Mouse (Mus musculus) brain, embryonic 18.5 days (tissue): ENCODE results near the gene Vmn1r163.
"Not testable (repeated sequence)": the region's sequence is repeated elsewhere in the genome, so short reads cannot be mapped to it uniquely, and the experiment has no call there.

ENCODE experiments used
- DNase-seq: peaks from one replicate; pipeline ENCODE4 v3.0.0-alpha.2; 2012; ENCODE audit warnings: low read depth, low spot score

Gene Vmn1r163

GRCm38 (mm10) chr7:23055240-23055639 lies at the start of gene Vmn1r163:
Gene Vmn1r163 (plus strand): TSS chr7:23055540.
- DNase-seq, result not testable (repeated sequence)

DNA sequence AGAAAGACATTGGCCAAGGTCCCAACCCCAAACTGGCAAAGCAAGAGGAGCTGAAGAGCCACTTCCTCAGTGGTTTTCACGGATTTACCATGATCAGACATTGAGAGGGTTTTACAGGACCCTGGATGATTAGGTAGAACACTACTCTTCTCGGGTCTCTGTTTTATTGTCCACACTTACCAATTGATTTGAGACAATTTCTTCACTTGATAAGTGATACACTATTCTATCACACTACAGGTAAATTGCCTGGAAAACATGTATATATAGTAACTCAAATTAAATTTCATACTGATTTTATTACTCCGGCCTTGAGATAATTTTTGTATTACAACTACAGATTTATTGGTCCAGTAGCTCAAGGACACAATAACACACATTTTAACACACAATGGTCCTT lies 35.5 kb upstream of the Vmn1r163 start, which contains the start of gene Gm4216:
Gene Gm4216 (minus strand): TSS at position 101 of the 400 bp plus-strand sequence.
- not testable (repeated sequence) for DNase-seq

DNA sequence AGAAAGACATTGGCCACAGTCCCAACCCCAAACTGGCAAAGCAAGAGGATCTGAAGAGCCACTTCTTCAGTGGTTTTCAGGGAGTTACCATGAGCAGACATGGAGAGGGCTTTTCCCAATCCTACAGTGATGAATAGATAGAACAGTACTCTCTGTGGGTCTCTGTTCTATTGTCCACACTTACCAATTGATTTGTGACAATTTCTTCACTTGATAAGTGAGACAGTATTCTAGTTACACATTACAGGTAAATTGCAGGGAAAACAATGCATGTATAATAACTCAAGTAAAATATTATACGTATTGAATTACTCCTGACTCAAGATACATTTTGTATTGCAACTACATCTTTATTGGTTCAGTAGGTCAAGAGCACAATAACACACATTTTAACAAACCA lies 12.0 kb downstream of the Vmn1r163 start, which contains the start of gene Gm8720:
Gene Gm8720 (minus strand): TSS at position 101 of the 400 bp plus-strand sequence.
- DNase-seq, result not testable (repeated sequence)
